28 mouse cellular contexts compared by ENCODE assay signal in genomic region chr13:71003517-71003916, GRCm38 (mm10).
DNase-seq lines count a peak whose midpoint lies in the region; ATAC-seq lines count a peak whose summit lies in the region.
"Had no signal": no experiment of that assay in that cellular context is flagged by ENCODE, and none has a peak within 500 bp of the region (broad histone marks: within the 10 kb centered on the region; RNA-seq: fewer than 3 reads in every experiment).

No protein-coding gene starts in this region.

- no peak overlapping the region for H3K9ac ChIP-seq in hindbrain, embryonic 15.5 days
- no peak overlapping the region for H3K9ac ChIP-seq in hindbrain, embryonic 14.5 days
- H3K9ac ChIP-seq in liver, embryonic 11.5 days (ENCODE audit: low read depth, low read length), result no peak overlapping the region
- H3K9ac ChIP-seq in liver, embryonic 13.5 days, result no peak overlapping the region
- H3K9ac ChIP-seq: hindbrain, embryonic 12.5 days; liver, embryonic 14.5 days; lung, embryonic 14.5 days; midbrain, embryonic 12.5 days had no signal

- H3K27ac ChIP-seq in hindbrain, embryonic 15.5 days (replicated peaks), result no peak overlapping the region
- H3K27ac ChIP-seq in hindbrain, embryonic 14.5 days, result no peak overlapping the region
- H3K27ac ChIP-seq in liver, embryonic 11.5 days (ENCODE audit: low read depth, low read length), result no peak overlapping the region
- no peak overlapping the region for H3K27ac ChIP-seq in liver, embryonic 13.5 days
- no peak overlapping the region for H3K27ac ChIP-seq in heart, embryonic 10.5 days
- H3K27ac ChIP-seq: hindbrain, embryonic 12.5 days; layer of hippocampus, adult 2 months; liver, embryonic 14.5 days; midbrain, embryonic 12.5 days had no signal

- peaks cover 6% of the 10 kb centered on the region; the same call in 1 of the 2 replicates for H3K27me3 ChIP-seq in hindbrain, embryonic 15.5 days
- H3K27me3 ChIP-seq in hindbrain, embryonic 14.5 days (ENCODE audit: control insufficient read depth, insufficient read depth, low read length), result 0 out of 2 replicates have a peak, but pooled peaks cover 3% of the 10 kb centered on the region
- no peaks in the 10 kb centered on the region for H3K27me3 ChIP-seq in liver, embryonic 11.5 days (replicated peaks; ENCODE audit: control insufficient read depth, insufficient read depth, low read length)
- H3K27me3 ChIP-seq in liver, embryonic 13.5 days, result no peaks in the 10 kb centered on the region
- 0 out of 2 replicates have a peak, but pooled peaks cover 4% of the 10 kb centered on the region for H3K27me3 ChIP-seq in heart, embryonic 10.5 days (ENCODE audit: insufficient read depth, poor library complexity, severe bottlenecking)

- H3K9me3 ChIP-seq in hindbrain, embryonic 15.5 days, result no peaks in the 10 kb centered on the region
- no peaks in the 10 kb centered on the region for H3K9me3 ChIP-seq in hindbrain, embryonic 14.5 days (ENCODE audit: control insufficient read depth, low read length)
- no peaks in the 10 kb centered on the region for H3K9me3 ChIP-seq in liver, embryonic 11.5 days (ENCODE audit: control insufficient read depth, low read length)
- H3K9me3 ChIP-seq in liver, embryonic 13.5 days (replicated peaks), result no peaks in the 10 kb centered on the region
- H3K9me3 ChIP-seq in heart, embryonic 10.5 days, result no peaks in the 10 kb centered on the region
- H3K9me3 ChIP-seq: hindbrain, embryonic 12.5 days; midbrain, embryonic 12.5 days had no signal

- no peaks in the 10 kb centered on the region for H3K36me3 ChIP-seq in hindbrain, embryonic 15.5 days
- no peaks in the 10 kb centered on the region for H3K36me3 ChIP-seq in hindbrain, embryonic 14.5 days (replicated peaks; ENCODE audit: control insufficient read depth, insufficient read depth)
- H3K36me3 ChIP-seq in liver, embryonic 11.5 days (ENCODE audit: control insufficient read depth, insufficient read depth, low read length), result no peaks in the 10 kb centered on the region
- H3K36me3 ChIP-seq in liver, embryonic 13.5 days, result no peaks in the 10 kb centered on the region
- no peaks in the 10 kb centered on the region for H3K36me3 ChIP-seq in heart, embryonic 10.5 days
- H3K36me3 ChIP-seq: hindbrain, embryonic 12.5 days; midbrain, embryonic 12.5 days had no signal

- H3K4me3 ChIP-seq in hindbrain, embryonic 15.5 days, result no peak overlapping the region
- H3K4me3 ChIP-seq in hindbrain, embryonic 14.5 days (replicated peaks; ENCODE audit: low read length), result no peak overlapping the region
- no peak overlapping the region for H3K4me3 ChIP-seq in liver, embryonic 11.5 days (ENCODE audit: low read depth, low read length)
- H3K4me3 ChIP-seq in liver, embryonic 13.5 days (replicated peaks), result no peak overlapping the region
- no peak overlapping the region for H3K4me3 ChIP-seq in heart, embryonic 10.5 days
- H3K4me3 ChIP-seq: erythroblast, embryonic 14.5 days; hindbrain, embryonic 12.5 days; layer of hippocampus, adult 2 months; midbrain, embryonic 12.5 days had no signal

- peak; percentile 46; the same call in 1 of the 2 replicates for ATAC-seq in hindbrain, embryonic 15.5 days (ENCODE audit: low FRiP score, low read depth)
- no peak for ATAC-seq in hindbrain, embryonic 14.5 days (ENCODE audit: low FRiP score)
- no peak for ATAC-seq in liver, embryonic 11.5 days (replicated peaks; ENCODE audit: low FRiP score)
- ATAC-seq in liver, embryonic 13.5 days (ENCODE audit: low read depth), result peak; percentile 26; the same call in 1 of the 2 replicates
- ATAC-seq: activated CD4-positive, CD25-positive, alpha-beta regulatory T cell, adult 4 months had no signal

- no peak for DNase-seq in hindbrain, embryonic 14.5 days (ENCODE audit: low spot score)
- DNase-seq in liver, embryonic 11.5 days (ENCODE audit: low spot score), result no peak
- DNase-seq in liver, result no peak
- peak; percentile 69 for DNase-seq in Muller cell, postnatal 12 days (ENCODE audit: inconsistent ontology term)
- DNase-seq in liver, embryonic 13.5 days, result no peak
- DNase-seq in layer of hippocampus, postnatal 36 days, result no peak
- no peak for DNase-seq in heart, embryonic 10.5 days (ENCODE audit: low spot score)
- DNase-seq: adrenal gland, adult 2 months; adrenal gland, postnatal 36 days; cerebellum, adult 2 months; cerebellum, postnatal 14 days; gastrocnemius, postnatal 10 days; heart, postnatal 14 days; kidney, adult 18-20 months; kidney, postnatal 36 days; lung, embryonic 14.5 days; lung, postnatal 14 days; right cerebral cortex, postnatal 25 days; spleen, adult 18-20 months; thymus, adult 18-20 months; thymus, postnatal 25 days had no signal

- WGBS in hindbrain, embryonic 15.5 days, result 47% methylated on average over 3 of the region's 3 CpGs
- WGBS in hindbrain, embryonic 14.5 days, result 50% methylated on average over 3 of the region's 3 CpGs
- WGBS in liver, embryonic 11.5 days, result 67% methylated on average over 3 of the region's 3 CpGs
- WGBS in liver, embryonic 13.5 days (ENCODE audit: insufficient replicate concordance), result 64% methylated on average over 3 of the region's 3 CpGs
- 73% methylated on average over 3 of the region's 3 CpGs for WGBS in heart, embryonic 10.5 days

- no peaks in the 10 kb centered on the region for H3K4me1 ChIP-seq in hindbrain, embryonic 15.5 days (replicated peaks)
- H3K4me1 ChIP-seq in hindbrain, embryonic 14.5 days (replicated peaks; ENCODE audit: control insufficient read depth, insufficient read depth, low read length), result no peaks in the 10 kb centered on the region
- H3K4me1 ChIP-seq in liver, embryonic 11.5 days (replicated peaks; ENCODE audit: control insufficient read depth, insufficient read depth, low read length), result no peaks in the 10 kb centered on the region
- H3K4me1 ChIP-seq in liver, embryonic 13.5 days (replicated peaks), result no peaks in the 10 kb centered on the region
- H3K4me1 ChIP-seq in heart, embryonic 10.5 days, result no peaks in the 10 kb centered on the region

- no peak overlapping the region for H3K4me2 ChIP-seq in hindbrain, embryonic 15.5 days
- no peak overlapping the region for H3K4me2 ChIP-seq in hindbrain, embryonic 14.5 days (replicated peaks)
- H3K4me2 ChIP-seq in liver, embryonic 11.5 days, result peak overlapping the region; percentile 14; the same call in 1 of the 2 replicates
- H3K4me2 ChIP-seq in liver, embryonic 13.5 days, result no peak overlapping the region
- H3K4me2 ChIP-seq: hindbrain, embryonic 12.5 days; lung, embryonic 14.5 days; midbrain, embryonic 12.5 days had no signal

Comparison
In these comparisons a context has a peak if more than half of its experiments do, and no peak if none do; other contexts are left out.
1. ATAC-seq: peak in hindbrain, embryonic 15.5 days (single experiment) and liver, embryonic 13.5 days (single experiment); none in hindbrain, embryonic 14.5 days (single experiment) and liver, embryonic 11.5 days (single experiment).